Mouse (Mus musculus): ENCODE results near the gene Lrp10. TPM values are rescaled to one million over a fixed set of nuclear protein-coding genes. Genes with fewer than 3 reads are reported as not detected.

The Lrp10 gene
- polyA plus RNA-seq, 1 experiment from 2014 or later, result 30.9 TPM

DNA sequence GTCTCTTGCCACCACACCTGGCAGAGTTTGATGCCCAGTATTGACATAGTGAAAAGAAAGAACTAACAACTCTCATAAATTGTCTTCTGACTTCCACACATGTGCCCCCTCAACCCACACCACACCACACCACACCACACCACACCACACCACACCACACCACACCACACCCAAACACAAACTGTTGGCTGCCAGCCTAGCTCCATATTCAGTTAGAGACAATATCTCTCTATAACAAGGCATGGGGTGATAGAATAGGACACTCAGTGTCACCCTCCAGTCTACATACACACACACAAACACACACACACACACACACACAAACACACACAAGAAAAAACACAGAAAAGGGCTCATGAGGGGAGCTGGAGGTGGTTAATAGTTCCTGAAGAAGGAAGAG, 24.4 kb downstream of the Lrp10 start:
- no peaks in the 10 kb centered on the region for H3K9me3 ChIP-seq
- no peaks in the 10 kb centered on the region; the same call in 1 of the 2 replicates for H3K4me1 ChIP-seq (replicated peaks)
- H3K36me3 ChIP-seq, result no peaks in the 10 kb centered on the region
- no peaks in the 10 kb centered on the region for H3K27me3 ChIP-seq (ENCODE audit: insufficient read depth, poor library complexity, severe bottlenecking)
- no peak overlapping the region for H3K27ac ChIP-seq
- no peak for DNase-seq (ENCODE audit: low spot score)
- H3K4me3 ChIP-seq, result no peak overlapping the region

DNA sequence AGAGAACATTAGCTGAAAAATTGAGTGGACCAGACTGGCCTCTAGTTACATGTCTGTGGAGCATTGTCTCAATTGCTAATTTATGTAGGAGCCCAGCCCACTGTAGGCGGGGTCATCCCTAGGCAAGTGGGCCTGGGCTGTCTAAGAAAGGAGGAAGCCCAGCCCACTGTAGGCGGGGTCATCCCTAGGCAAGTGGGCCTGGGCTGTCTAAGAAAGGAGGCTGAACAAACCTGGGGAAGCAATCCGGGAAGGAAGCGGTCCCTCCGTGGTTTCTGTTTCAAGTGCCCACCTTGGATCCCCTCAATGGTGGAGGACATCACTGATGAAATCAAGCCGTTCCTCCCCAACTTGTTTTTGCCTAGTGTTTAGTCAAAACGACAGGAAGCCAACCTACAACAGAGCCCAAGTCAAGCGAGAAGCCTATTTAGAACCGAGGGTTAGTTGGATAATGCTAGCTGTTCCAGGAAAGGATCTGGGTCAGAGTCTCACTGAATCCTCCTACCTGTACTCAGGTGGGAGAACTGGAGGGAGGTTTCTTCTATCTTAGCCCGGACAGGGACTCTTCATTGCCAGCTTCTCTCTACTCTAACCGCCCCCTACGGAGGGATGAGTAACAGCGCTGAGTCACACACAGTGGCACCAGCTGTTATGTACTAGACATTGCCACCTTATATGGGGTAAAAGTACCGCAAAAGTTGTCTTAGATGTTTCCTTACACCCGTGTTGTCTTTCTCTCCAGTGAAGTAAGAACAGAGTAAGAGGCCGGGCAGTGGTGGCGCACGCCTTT, 28.6 kb downstream of the Lrp10 start:
- WGBS, result 68% methylated on average over 18 of the region's 18 CpGs
- Histone ChIP-seq H3K27ac (no peak overlapping the region), H3K9me3 (no peaks in the 10 kb centered on the region), H3K4me3 (no peak overlapping the region), H3K27me3 (ENCODE audit: insufficient read depth, poor library complexity, severe bottlenecking) (no peaks in the 10 kb centered on the region), H3K4me1 (replicated peaks) (no peaks in the 10 kb centered on the region; the same call in 1 of the 2 replicates), H3K36me3 (no peaks in the 10 kb centered on the region)
- no peak for DNase-seq (ENCODE audit: low spot score)

GRCm38 (mm10) chr14:54493236-54493635, 29.3 kb downstream of the Lrp10 start:
- Histone ChIP-seq H3K36me3 (no peaks in the 10 kb centered on the region), H3K27me3 (ENCODE audit: insufficient read depth, poor library complexity, severe bottlenecking) (no peaks in the 10 kb centered on the region), H3K27ac (no peak overlapping the region), H3K9me3 (no peaks in the 10 kb centered on the region), H3K4me1 (replicated peaks) (no peaks in the 10 kb centered on the region; the same call in 1 of the 2 replicates), H3K4me3 (no peak overlapping the region)
- 95% methylated on average over 5 of the region's 5 CpGs for WGBS
- no peak for DNase-seq (ENCODE audit: low spot score)

- 4% methylated on average over 3 of the region's 3 CpGs for WGBS
- no peak overlapping the region for H3K27ac ChIP-seq
- H3K27me3 ChIP-seq (ENCODE audit: insufficient read depth, poor library complexity, severe bottlenecking), result no peaks in the 10 kb centered on the region
- no peaks in the 10 kb centered on the region for H3K36me3 ChIP-seq
- peak; percentile 69 for DNase-seq (ENCODE audit: low spot score)
- no peaks in the 10 kb centered on the region for H3K9me3 ChIP-seq
- H3K4me3 ChIP-seq, result no peak overlapping the region
- H3K4me1 ChIP-seq (replicated peaks), result no peaks in the 10 kb centered on the region; the same call in 1 of the 2 replicates
These were observed 30.3 kb downstream of the Lrp10 start for GRCm38 (mm10) chr14:54494234-54494633.

GRCm38 (mm10) chr14:54496706-54497105, 32.8 kb downstream of the Lrp10 start:
- Histone ChIP-seq H3K27ac (no peak overlapping the region), H3K4me3 (no peak overlapping the region), H3K9me3 (0 out of 2 replicates have a peak, but pooled peaks cover 2% of the 10 kb centered on the region), H3K4me1 (replicated peaks) (no peaks in the 10 kb centered on the region; the same call in 1 of the 2 replicates), H3K27me3 (ENCODE audit: insufficient read depth, poor library complexity, severe bottlenecking) (no peaks in the 10 kb centered on the region), H3K36me3 (no peaks in the 10 kb centered on the region)
- WGBS, result 84% methylated on average over 14 of the region's 14 CpGs
- DNase-seq (ENCODE audit: low spot score), result no peak

DNA sequence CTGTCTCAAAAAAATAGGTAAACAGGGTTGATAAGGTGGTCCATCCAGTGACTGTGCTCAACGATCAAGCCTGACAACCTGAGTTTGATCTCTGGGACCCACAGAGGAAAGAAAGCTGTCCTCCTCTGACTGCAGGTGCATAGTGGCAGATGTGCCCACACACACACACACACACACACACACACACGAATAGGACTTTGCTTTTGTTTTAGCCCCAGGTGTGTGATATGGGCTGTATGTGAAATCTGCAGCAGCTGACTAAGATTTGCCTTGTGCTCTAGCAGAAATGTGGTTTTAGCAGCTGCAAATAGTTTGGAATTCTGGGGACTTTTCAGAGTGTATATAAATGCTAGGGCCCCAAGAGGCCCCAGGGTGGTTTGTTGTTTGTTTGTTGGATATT, 35.4 kb downstream of the Lrp10 start:
- Histone ChIP-seq H3K4me3 (no peak overlapping the region), H3K27ac (no peak overlapping the region), H3K9me3 (0 out of 2 replicates have a peak, but pooled peaks cover 4% of the 10 kb centered on the region), H3K36me3 (no peaks in the 10 kb centered on the region; the same call in 1 of the 2 replicates), H3K4me1 (replicated peaks) (no peaks in the 10 kb centered on the region), H3K27me3 (ENCODE audit: insufficient read depth, poor library complexity, severe bottlenecking) (no peaks in the 10 kb centered on the region)
- 83% methylated on average over 2 of the region's 2 CpGs for WGBS
- no peak for DNase-seq (ENCODE audit: low spot score)

DNA sequence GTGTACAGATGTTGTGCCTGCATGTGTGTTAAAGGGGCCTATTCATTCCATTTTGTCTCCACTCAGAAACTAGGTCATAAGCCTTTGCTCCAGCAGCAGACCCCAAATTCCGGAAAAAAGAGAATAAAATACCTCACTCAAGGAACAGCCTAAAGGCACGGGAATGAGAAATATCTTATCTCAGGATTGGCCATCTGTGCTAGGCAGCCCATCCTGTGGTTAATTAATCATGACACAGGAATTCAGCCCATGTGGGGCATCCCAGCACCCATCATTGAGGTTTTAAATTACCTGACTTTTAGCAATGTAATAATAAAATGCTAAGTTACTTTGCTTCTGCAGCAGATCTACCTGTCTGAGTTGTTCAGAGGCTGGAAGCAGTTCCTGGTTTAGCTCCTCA, 37.4 kb downstream of the Lrp10 start:
- Histone ChIP-seq H3K27me3 (ENCODE audit: insufficient read depth, poor library complexity, severe bottlenecking) (no peaks in the 10 kb centered on the region), H3K4me3 (no peak overlapping the region), H3K27ac (no peak overlapping the region), H3K4me1 (replicated peaks) (no peaks in the 10 kb centered on the region), H3K9me3 (0 out of 2 replicates have a peak, but pooled peaks cover 4% of the 10 kb centered on the region), H3K36me3 (peaks cover 7% of the 10 kb centered on the region)
- DNase-seq (ENCODE audit: low spot score), result no peak
- WGBS, result 83% methylated on average over 2 of the region's 2 CpGs

GRCm38 (mm10) chr14:54503092-54503491, 39.2 kb downstream of the Lrp10 start:
- WGBS, result 88% methylated on average over 2 of the region's 2 CpGs
- Histone ChIP-seq H3K27me3 (ENCODE audit: insufficient read depth, poor library complexity, severe bottlenecking) (no peaks in the 10 kb centered on the region), H3K36me3 (peaks cover 24% of the 10 kb centered on the region), H3K4me3 (no peak overlapping the region), H3K9me3 (0 out of 2 replicates have a peak, but pooled peaks cover 4% of the 10 kb centered on the region), H3K27ac (no peak overlapping the region), H3K4me1 (replicated peaks) (no peaks in the 10 kb centered on the region)
- no peak for DNase-seq (ENCODE audit: low spot score)

GRCm38 (mm10) chr14:54509774-54510173, 45.8 kb downstream of the Lrp10 start:
- no peaks in the 10 kb centered on the region for H3K27me3 ChIP-seq (ENCODE audit: insufficient read depth, poor library complexity, severe bottlenecking)

GRCm38 (mm10) chr14:54516710-54517310, 52.9 kb downstream of the Lrp10 start:
- H3K36me3 ChIP-seq, result peaks cover 43% of the 10 kb centered on the region
- no peak for DNase-seq (ENCODE audit: low spot score)
- peak overlapping the region; percentile 73 for H3K4me3 ChIP-seq
- peaks cover 10% of the 10 kb centered on the region for H3K9me3 ChIP-seq
- peak overlapping the region; percentile 93 for H3K27ac ChIP-seq
- peaks cover 21% of the 10 kb centered on the region for H3K4me1 ChIP-seq (replicated peaks)
- 6% methylated on average over 17 of the region's 17 CpGs for WGBS
- H3K27me3 ChIP-seq (ENCODE audit: insufficient read depth, poor library complexity, severe bottlenecking), result no peaks in the 10 kb centered on the region

More at GRCm38 (mm10) chr14:54509774-54510173, 45.8 kb downstream of the Lrp10 start:
- Histone ChIP-seq H3K4me1 (replicated peaks) (no peaks in the 10 kb centered on the region), H3K4me3 (no peak overlapping the region), H3K36me3 (peaks cover 91% of the 10 kb centered on the region), H3K27ac (no peak overlapping the region), H3K9me3 (peaks cover 10% of the 10 kb centered on the region)
- 92% methylated on average over 9 of the region's 9 CpGs for WGBS
- no peak for DNase-seq (ENCODE audit: low spot score)

Other genes with a start within 250 kb of the Lrp10 start
- 243 and 271 TPM in 2 replicates for gene Dad1, start 210.0 kb upstream of the Lrp10 start, polyA plus RNA-seq (2016; fragmentation: Nextera tagmentation; extraction: Ambion mirVana)
- gene Abhd4, start 209.9 kb upstream of the Lrp10 start, polyA plus RNA-seq (2016; fragmentation: Nextera tagmentation; extraction: Ambion mirVana), result 39.6 and 44.7 TPM in 2 replicates
- not detected in 2 replicates for gene Olfr49, start 179.2 kb upstream of the Lrp10 start, polyA plus RNA-seq (2016; fragmentation: Nextera tagmentation; extraction: Ambion mirVana)
- gene Oxa1l, start 103.3 kb upstream of the Lrp10 start, polyA plus RNA-seq (2016; fragmentation: Nextera tagmentation; extraction: Ambion mirVana), result 47.1 and 48.4 TPM in 2 replicates
- 5.0 and 5.5 TPM in 2 replicates for gene Slc7a7, start 46.4 kb upstream of the Lrp10 start, polyA plus RNA-seq (2016; fragmentation: Nextera tagmentation; extraction: Ambion mirVana)
- 198 and 224 TPM in 2 replicates for gene Mrpl52, start 37.2 kb upstream of the Lrp10 start, polyA plus RNA-seq (2016; fragmentation: Nextera tagmentation; extraction: Ambion mirVana)
- 75.1 and 76.1 TPM in 2 replicates for gene Mmp14, start 32.5 kb upstream of the Lrp10 start, polyA plus RNA-seq (2016; fragmentation: Nextera tagmentation; extraction: Ambion mirVana)
- 20.8 and 40.2 TPM in 2 replicates for gene Rem2, start 12.0 kb downstream of the Lrp10 start, polyA plus RNA-seq (2016; fragmentation: Nextera tagmentation; extraction: Ambion mirVana)
- gene Prmt5, start 53.4 kb downstream of the Lrp10 start, polyA plus RNA-seq (2016; fragmentation: Nextera tagmentation; extraction: Ambion mirVana), result 133 and 145 TPM in 2 replicates
- 47.5 and 55.0 TPM in 2 replicates for gene Haus4, start 90.5 kb downstream of the Lrp10 start, polyA plus RNA-seq (2016; fragmentation: Nextera tagmentation; extraction: Ambion mirVana)
- 66.2 and 81.3 TPM in 2 replicates for gene Ajuba, start 113.4 kb downstream of the Lrp10 start, polyA plus RNA-seq (2016; fragmentation: Nextera tagmentation; extraction: Ambion mirVana)
- gene 4931414P19Rik, start 141.9 kb downstream of the Lrp10 start, polyA plus RNA-seq (2016; fragmentation: Nextera tagmentation; extraction: Ambion mirVana), result 8.3 and 9.5 TPM in 2 replicates
- 500 and 517 TPM in 2 replicates for gene Psmb5, start 153.9 kb downstream of the Lrp10 start, polyA plus RNA-seq (2016; fragmentation: Nextera tagmentation; extraction: Ambion mirVana)
- gene Psmb11, start 157.3 kb downstream of the Lrp10 start, polyA plus RNA-seq (2016; fragmentation: Nextera tagmentation; extraction: Ambion mirVana), result 0.04 and 0.16 TPM in 2 replicates
- gene Gm17606, start 176.8 kb downstream of the Lrp10 start, polyA plus RNA-seq (2016; fragmentation: Nextera tagmentation; extraction: Ambion mirVana), result not detected in 2 replicates
- 4.5 and 7.1 TPM in 2 replicates for gene Cdh24, start 177.2 kb downstream of the Lrp10 start, polyA plus RNA-seq (2016; fragmentation: Nextera tagmentation; extraction: Ambion mirVana)
- 108 and 116 TPM in 2 replicates for gene 1700123O20Rik, start 222.1 kb downstream of the Lrp10 start, polyA plus RNA-seq (2016; fragmentation: Nextera tagmentation; extraction: Ambion mirVana)
- 130 and 147 TPM in 2 replicates for gene Acin1, start 222.8 kb downstream of the Lrp10 start, polyA plus RNA-seq (2016; fragmentation: Nextera tagmentation; extraction: Ambion mirVana)
- 0.14 TPM in 2 replicates for gene Gm29776, start 234.7 kb downstream of the Lrp10 start, polyA plus RNA-seq (2016; fragmentation: Nextera tagmentation; extraction: Ambion mirVana)
- gene Cebpe, start 248.0 kb downstream of the Lrp10 start, polyA plus RNA-seq (2016; fragmentation: Nextera tagmentation; extraction: Ambion mirVana), result not detected in 2 replicates

All from hindbrain, embryonic 10.5 days (tissue).